Mouse (Mus musculus) retina, postnatal 7 days (tissue): ENCODE results near the gene Myl4.
"Not testable (repeated sequence)": the region's sequence is repeated elsewhere in the genome, so short reads cannot be mapped to it uniquely, and the experiment has no call there.

Experiments used
- DNase-seq: peaks from one replicate; pipeline ENCODE4 v3.0.0-alpha.2; 2012; ENCODE audit warnings: low read depth, low spot score

Myl4 gene

DNA sequence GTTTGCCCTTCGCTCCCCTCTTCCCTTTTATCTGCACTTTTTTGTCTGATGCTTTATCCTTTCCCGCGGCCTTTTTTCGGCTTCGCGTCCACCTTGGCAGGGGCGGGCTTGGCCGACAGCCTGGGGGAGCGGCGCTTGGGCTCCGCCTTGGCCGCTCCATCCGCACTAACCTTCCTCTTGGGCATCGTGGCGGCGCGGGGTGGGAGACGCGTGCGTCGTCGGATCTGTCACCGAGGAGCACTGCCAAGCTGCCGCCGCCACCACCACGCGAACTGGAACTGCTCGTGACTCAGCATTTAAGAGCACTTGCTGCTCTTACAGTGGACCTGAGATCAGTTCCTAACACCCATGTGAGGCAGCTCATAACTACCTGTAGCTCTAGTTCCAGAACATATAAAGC is 20.9 kb downstream of the Myl4 start:
- not testable (repeated sequence) for DNase-seq

DNA sequence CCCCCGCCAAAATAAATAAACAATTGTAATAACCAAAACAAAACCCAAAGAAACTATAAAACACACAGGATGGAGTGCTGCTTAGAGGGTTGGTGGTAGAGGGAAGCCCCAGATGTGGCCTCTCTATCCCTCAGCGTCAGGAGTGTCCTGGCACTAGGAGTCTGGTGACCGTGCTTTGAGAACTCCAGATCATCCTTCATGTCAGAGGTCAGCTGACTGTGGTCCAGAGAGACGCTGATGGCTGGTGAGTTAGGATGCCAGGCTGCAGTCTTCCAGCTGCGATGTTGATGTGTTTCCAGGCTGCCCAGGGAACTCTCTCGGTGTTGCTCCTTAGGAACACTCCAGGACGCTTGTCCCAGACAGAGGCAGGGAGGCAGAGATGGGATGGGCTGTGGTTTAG is 21.6 kb downstream of the Myl4 start:
- DNase-seq, result no peak

GRCm38 (mm10) chr11:104572566-104572965 is 22.1 kb downstream of the Myl4 start:
- DNase-seq, result no peak

- DNase-seq, result no peak
These were observed 26.5 kb downstream of the Myl4 start for GRCm38 (mm10) chr11:104576772-104577612.

DNA sequence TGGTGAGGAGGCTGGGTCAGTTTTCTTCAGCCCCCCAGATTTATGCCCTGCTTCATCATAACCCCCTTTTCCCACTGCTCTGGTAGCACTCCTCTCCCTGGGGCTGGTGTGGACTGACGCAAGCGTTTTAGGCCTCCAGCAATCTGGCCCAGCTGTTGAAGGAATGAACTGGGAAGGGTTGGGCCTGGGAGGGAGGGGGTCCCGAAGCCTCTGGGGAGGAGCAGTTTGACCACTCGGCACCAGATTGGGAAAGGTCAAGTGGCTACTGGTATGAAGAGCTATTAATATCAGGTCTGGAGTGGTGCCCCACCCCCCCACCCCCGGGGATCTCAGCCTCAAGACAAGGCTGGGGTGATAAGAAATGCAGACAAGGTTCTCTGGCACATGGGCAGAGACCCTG is 27.6 kb downstream of the Myl4 start:
- DNase-seq, result no peak

- DNase-seq, result no peak
These were observed 28.6 kb downstream of the Myl4 start for GRCm38 (mm10) chr11:104579084-104579483.

DNA sequence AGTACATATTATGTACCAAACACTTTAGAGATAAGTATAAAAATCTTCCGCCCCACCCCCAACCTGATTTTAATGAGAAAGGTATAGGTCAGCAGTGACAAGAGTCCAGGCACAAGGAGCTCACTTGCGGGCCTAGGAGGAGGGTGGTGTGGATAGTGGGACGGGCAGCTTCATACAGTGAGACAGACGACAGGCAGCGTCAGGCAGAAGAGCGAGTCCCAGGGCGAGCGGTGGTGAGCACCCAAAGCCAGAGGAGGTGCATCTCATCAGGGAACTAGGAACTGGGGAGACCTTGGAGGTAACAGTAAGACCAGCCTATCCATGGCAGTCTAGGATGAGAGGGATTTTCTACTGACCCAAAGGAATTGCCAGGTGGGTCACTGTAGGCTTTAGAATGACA is 29.1 kb downstream of the Myl4 start:
- no peak for DNase-seq

- no peak for DNase-seq
These were observed 29.6 kb downstream of the Myl4 start for GRCm38 (mm10) chr11:104580091-104580490.

GRCm38 (mm10) chr11:104580606-104581005 is 30.1 kb downstream of the Myl4 start:
- DNase-seq, result no peak

DNA sequence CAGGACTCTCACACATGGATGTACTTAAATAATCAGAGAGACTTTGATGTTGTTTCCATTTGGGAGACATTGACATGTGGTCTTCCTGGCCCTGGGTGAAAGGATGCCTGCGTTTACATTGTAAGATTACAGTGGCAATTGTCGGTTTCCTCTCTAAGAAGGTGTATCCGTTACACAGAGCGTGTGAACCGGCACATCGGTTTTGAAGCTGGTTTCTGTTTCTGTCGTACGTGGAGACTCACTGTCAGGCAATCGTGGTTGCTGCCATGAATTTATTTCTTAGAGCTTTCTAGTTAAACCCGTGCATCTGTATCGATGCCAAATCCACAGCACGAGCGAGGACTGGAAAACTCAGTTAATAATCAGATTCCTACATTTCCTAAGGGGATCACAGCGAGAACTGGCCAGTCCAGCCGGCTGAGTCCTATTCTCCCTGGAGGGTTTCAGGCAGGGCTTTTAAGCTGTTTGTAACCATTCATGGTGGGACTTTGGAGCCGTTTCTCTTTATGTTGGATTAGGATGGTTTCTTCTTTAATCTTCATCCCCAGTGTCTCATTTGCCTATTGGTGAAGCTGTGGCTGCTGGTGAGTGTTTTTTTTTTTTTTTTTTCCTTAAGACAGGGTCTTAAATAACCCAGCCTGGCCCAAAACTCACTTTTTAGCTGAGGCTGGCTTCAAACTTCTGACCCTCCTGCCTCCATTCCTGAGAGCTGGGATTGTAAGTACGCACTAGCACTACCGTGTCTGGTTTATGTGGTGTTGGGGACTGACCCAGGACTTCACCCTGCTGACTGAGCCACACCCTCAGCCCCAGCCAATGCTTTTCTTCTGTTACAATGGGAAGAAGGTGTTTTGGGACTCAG is 31.2 kb downstream of the Myl4 start:
- DNase-seq, result no peak

DNA sequence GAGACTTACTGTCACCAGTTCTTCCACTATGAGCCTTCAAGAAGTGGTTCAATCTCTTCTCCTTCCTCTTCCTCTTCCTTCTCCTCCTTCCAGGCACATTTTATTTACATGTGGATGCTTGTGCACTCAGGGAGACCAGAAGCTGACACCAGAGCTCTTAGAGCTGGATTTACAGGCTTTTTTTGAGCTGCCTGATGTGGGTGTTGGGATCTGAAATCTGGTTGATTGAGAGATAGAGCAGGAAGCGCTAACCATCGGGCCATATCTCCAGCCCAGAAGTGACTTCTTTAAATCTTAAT is 31.8 kb downstream of the Myl4 start:
- no peak for DNase-seq

GRCm38 (mm10) chr11:104582630-104583364 is 32.3 kb downstream of the Myl4 start:
- no peak for DNase-seq

GRCm38 (mm10) chr11:104585495-104585894 is 35.0 kb downstream of the Myl4 start:
- no peak for DNase-seq

DNA sequence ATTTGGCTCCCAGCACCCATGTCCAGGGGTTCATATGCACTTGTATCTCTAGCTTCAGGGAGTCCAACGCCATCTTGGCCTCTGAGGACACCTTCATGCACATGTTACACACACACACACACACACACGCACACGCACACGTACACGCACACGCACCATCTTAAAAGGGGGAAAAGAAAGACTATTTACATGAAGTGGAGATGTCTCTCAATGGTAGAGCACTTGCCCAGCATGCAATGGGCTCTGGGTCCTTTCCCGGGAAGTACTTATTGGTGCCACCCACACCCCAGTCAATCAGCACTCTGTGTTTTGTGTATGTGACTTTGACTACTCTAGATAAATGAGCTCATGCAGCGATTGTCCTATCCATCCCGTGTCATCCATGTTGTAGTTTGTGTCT is 37.4 kb downstream of the Myl4 start:
- DNase-seq, result no peak

- no peak for DNase-seq
These were observed 38.0 kb downstream of the Myl4 start for GRCm38 (mm10) chr11:104588513-104588912.

DNA sequence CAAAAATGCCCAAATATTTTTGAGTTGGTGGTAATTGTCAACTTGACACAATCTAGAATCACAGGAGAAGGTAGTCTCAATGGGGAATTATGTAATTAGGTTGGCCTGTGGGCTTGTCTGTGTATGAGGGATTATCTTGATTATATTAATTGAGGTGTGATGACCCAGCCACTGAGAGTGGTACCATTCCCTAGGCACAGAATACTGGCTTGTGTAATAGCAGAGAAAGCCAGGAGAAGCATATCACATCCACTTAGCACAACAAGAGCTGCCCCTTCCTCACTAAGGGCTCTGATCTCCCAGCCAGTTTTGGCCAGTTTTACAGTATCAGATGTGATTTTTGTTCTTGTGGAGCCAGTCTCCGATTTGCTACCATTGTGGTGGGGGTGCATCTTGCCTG is 39.1 kb downstream of the Myl4 start:
- no peak for DNase-seq

GRCm38 (mm10) chr11:104590148-104590547 is 39.7 kb downstream of the Myl4 start:
- DNase-seq, result peak; percentile 70

- no peak for DNase-seq
These were observed 41.8 kb downstream of the Myl4 start for GRCm38 (mm10) chr11:104592066-104592835.

DNA sequence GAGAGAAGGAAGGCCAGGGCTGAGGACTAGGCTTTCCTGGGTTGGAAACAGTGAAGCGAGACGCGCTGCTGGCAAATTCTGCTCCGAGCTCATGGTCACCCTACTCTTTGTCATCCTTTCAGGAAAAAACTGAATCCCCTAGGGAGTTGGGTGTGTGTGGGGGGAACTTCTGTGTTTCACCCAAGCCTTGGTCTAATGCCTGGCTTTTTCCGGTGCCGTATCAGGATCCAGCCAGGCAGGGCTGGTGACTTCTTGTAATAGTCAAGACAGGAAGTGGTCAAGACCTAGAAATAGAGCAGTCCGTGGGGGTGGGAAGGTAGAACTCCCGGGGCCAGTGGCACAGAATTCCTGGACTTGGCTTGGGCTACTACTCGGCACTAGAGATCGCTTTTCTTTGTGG is 45.9 kb downstream of the Myl4 start:
- no peak for DNase-seq

- DNase-seq, result no peak
These were observed 48.9 kb downstream of the Myl4 start for GRCm38 (mm10) chr11:104599265-104599945.

DNA sequence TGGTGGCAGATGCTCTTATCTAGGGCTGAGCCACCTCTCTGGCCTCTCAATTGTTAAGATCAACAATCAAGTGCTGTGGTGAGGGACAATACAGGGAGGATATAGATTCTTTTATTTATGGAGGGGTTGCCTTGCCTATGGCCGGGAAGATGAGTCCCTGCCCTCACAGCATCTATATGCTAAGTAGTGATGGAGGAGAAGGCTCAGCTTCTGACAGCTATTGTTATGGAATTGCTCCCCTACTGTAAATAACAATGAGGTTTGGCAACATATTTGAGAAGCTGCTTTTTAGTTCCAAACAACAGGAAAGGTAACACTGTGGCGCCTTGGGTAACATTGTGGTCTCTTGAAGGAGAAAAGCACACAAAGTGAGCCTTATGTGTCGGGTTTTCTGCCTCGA is 50.2 kb downstream of the Myl4 start:
- DNase-seq, result no peak
